Mouse (Mus musculus) ES-E14 (cell line): ENCODE measurements around the gene Plekhg2.

Experiments used
- MAFK ChIP-seq: IDR thresholded peaks from 2 replicates; pipeline ENCODE4 v1.6.1; 2014; ENCODE audit warnings: mild to moderate bottlenecking, low read depth, low read length, inconsistent platforms; ENCODE audit not compliant: insufficient read depth
- ZC3H11A ChIP-seq: IDR thresholded peaks from 2 replicates; pipeline ENCODE4 v1.6.1; 2012; ENCODE audit warnings: low read depth, mild to moderate bottlenecking, inconsistent platforms, low read length, borderline replicate concordance

- TF ChIP-seq MAFK (no peak), ZC3H11A (no peak)
These were observed 20.7 kb downstream of the Plekhg2 start for GRCm38 (mm10) chr7:28351676-28352191.
